Mouse (Mus musculus): ENCODE measurements around the gene Abca8b. TPM values are rescaled to one million over a fixed set of nuclear protein-coding genes. Genes with fewer than 3 reads are reported as not detected.
A peak's percentile ranks its signal among the peaks of the same experiment; 100 is the strongest.

Abca8b gene
- polyA plus RNA-seq, 1 experiment from 2014 or later = 0.32 TPM

- H3K36me3 ChIP-seq (ENCODE audit: control insufficient read depth, insufficient read depth, low read length) = no peaks in the 10 kb centered on the region
- no peaks in the 10 kb centered on the region for H3K9me3 ChIP-seq (ENCODE audit: control insufficient read depth, low read length)
- WGBS = 90% methylated on average over 2 of the region's 2 CpGs
- H3K4me1 ChIP-seq (ENCODE audit: control insufficient read depth, insufficient read depth, low read length) = no peaks in the 10 kb centered on the region
- H3K9ac ChIP-seq (ENCODE audit: low read length) = no peak overlapping the region
- H3K27ac ChIP-seq (ENCODE audit: low read depth, low read length) = no peak overlapping the region
- no peak overlapping the region for H3K4me2 ChIP-seq (ENCODE audit: low read depth)
- DNase-seq (ENCODE audit: low spot score) (no peak), ATAC-seq (ENCODE audit: insufficient read depth, low FRiP score, low TSS enrichment) (no peak)
- H3K27me3 ChIP-seq (ENCODE audit: control insufficient read depth, insufficient read depth, low read length) = no peaks in the 10 kb centered on the region
- no peak overlapping the region for H3K4me3 ChIP-seq (ENCODE audit: low read depth, low read length)
Measured at GRCm38 (mm10) chr11:109907508-109907907, 88.1 kb downstream of the Abca8b start.

GRCm38 (mm10) chr11:109902616-109903598 is 92.7 kb downstream of the Abca8b start:
- H3K4me2 ChIP-seq (ENCODE audit: low read depth) = no peak overlapping the region
- peak; percentile 35 for DNase-seq (ENCODE audit: low spot score)
- H3K9ac ChIP-seq (ENCODE audit: low read length) = no peak overlapping the region
- no peaks in the 10 kb centered on the region for H3K4me1 ChIP-seq (ENCODE audit: control insufficient read depth, insufficient read depth, low read length)
- H3K9me3 ChIP-seq (ENCODE audit: control insufficient read depth, low read length) = no peaks in the 10 kb centered on the region
- no peak overlapping the region for H3K27ac ChIP-seq (ENCODE audit: low read depth, low read length)
- no peak overlapping the region for H3K4me3 ChIP-seq (ENCODE audit: low read depth, low read length)
- no peaks in the 10 kb centered on the region for H3K36me3 ChIP-seq (ENCODE audit: control insufficient read depth, insufficient read depth, low read length)
- H3K27me3 ChIP-seq (ENCODE audit: control insufficient read depth, insufficient read depth, low read length) = no peaks in the 10 kb centered on the region
- ATAC-seq (ENCODE audit: insufficient read depth, low FRiP score, low TSS enrichment) = no peak
- WGBS = 47% methylated on average over 6 of the region's 6 CpGs

- 48% methylated on average over 4 of the region's 4 CpGs for WGBS
- ATAC-seq (ENCODE audit: insufficient read depth, low FRiP score, low TSS enrichment) = no peak
Measured at GRCm38 (mm10) chr11:109900491-109901241, 95.0 kb downstream of the Abca8b start.

GRCm38 (mm10) chr11:109898791-109899467 is 96.7 kb downstream of the Abca8b start:
- Histone ChIP-seq H3K9ac (ENCODE audit: low read length) (no peak overlapping the region), H3K9me3 (ENCODE audit: control insufficient read depth, low read length) (no peaks in the 10 kb centered on the region), H3K36me3 (ENCODE audit: control insufficient read depth, insufficient read depth, low read length) (no peaks in the 10 kb centered on the region), H3K4me1 (ENCODE audit: control insufficient read depth, insufficient read depth, low read length) (no peaks in the 10 kb centered on the region), H3K4me3 (ENCODE audit: low read depth, low read length) (no peak overlapping the region), H3K4me2 (ENCODE audit: low read depth) (no peak overlapping the region), H3K27ac (ENCODE audit: low read depth, low read length) (no peak overlapping the region), H3K27me3 (ENCODE audit: control insufficient read depth, insufficient read depth, low read length) (no peaks in the 10 kb centered on the region)
- DNase-seq (ENCODE audit: low spot score) (no peak), ATAC-seq (ENCODE audit: insufficient read depth, low FRiP score, low TSS enrichment) (no peak)
- 89% methylated on average over 6 of the region's 6 CpGs for WGBS

More at GRCm38 (mm10) chr11:109900491-109901241, 95.0 kb downstream of the Abca8b start:
- Histone ChIP-seq H3K27me3 (ENCODE audit: control insufficient read depth, insufficient read depth, low read length) (no peaks in the 10 kb centered on the region), H3K4me1 (ENCODE audit: control insufficient read depth, insufficient read depth, low read length) (no peaks in the 10 kb centered on the region), H3K4me2 (ENCODE audit: low read depth) (no peak overlapping the region), H3K9me3 (ENCODE audit: control insufficient read depth, low read length) (no peaks in the 10 kb centered on the region), H3K9ac (ENCODE audit: low read length) (no peak overlapping the region), H3K4me3 (ENCODE audit: low read depth, low read length) (no peak overlapping the region), H3K36me3 (ENCODE audit: control insufficient read depth, insufficient read depth, low read length) (no peaks in the 10 kb centered on the region), H3K27ac (ENCODE audit: low read depth, low read length) (no peak overlapping the region)
- DNase-seq (ENCODE audit: low spot score) = no peak

GRCm38 (mm10) chr11:109895952-109896530 is 99.6 kb downstream of the Abca8b start:
- ATAC-seq (ENCODE audit: insufficient read depth, low FRiP score, low TSS enrichment) = no peak
- DNase-seq (ENCODE audit: low spot score) = no peak
- WGBS = 63% methylated on average over 6 of the region's 6 CpGs
- Histone ChIP-seq H3K9ac (ENCODE audit: low read length) (no peak overlapping the region), H3K4me3 (ENCODE audit: low read depth, low read length) (no peak overlapping the region), H3K27ac (ENCODE audit: low read depth, low read length) (no peak overlapping the region), H3K9me3 (ENCODE audit: control insufficient read depth, low read length) (no peaks in the 10 kb centered on the region), H3K36me3 (ENCODE audit: control insufficient read depth, insufficient read depth, low read length) (no peaks in the 10 kb centered on the region), H3K4me1 (ENCODE audit: control insufficient read depth, insufficient read depth, low read length) (no peaks in the 10 kb centered on the region), H3K4me2 (ENCODE audit: low read depth) (no peak overlapping the region), H3K27me3 (ENCODE audit: control insufficient read depth, insufficient read depth, low read length) (no peaks in the 10 kb centered on the region)

GRCm38 (mm10) chr11:109895496-109895895 is 100.1 kb downstream of the Abca8b start:
- no peaks in the 10 kb centered on the region for H3K27me3 ChIP-seq (ENCODE audit: control insufficient read depth, insufficient read depth, low read length)
- H3K36me3 ChIP-seq (ENCODE audit: control insufficient read depth, insufficient read depth, low read length) = no peaks in the 10 kb centered on the region
- no peaks in the 10 kb centered on the region for H3K4me1 ChIP-seq (ENCODE audit: control insufficient read depth, insufficient read depth, low read length)
- no peak for DNase-seq (ENCODE audit: low spot score)
- no peak for ATAC-seq (ENCODE audit: insufficient read depth, low FRiP score, low TSS enrichment)
- WGBS = 73% methylated on average over 4 of the region's 4 CpGs
- no peak overlapping the region for H3K27ac ChIP-seq (ENCODE audit: low read depth, low read length)
- no peak overlapping the region for H3K4me2 ChIP-seq (ENCODE audit: low read depth)
- H3K9ac ChIP-seq (ENCODE audit: low read length) = no peak overlapping the region
- H3K4me3 ChIP-seq (ENCODE audit: low read depth, low read length) = no peak overlapping the region
- H3K9me3 ChIP-seq (ENCODE audit: control insufficient read depth, low read length) = no peaks in the 10 kb centered on the region

- DNase-seq (ENCODE audit: low spot score) = no peak
- whole genome bisulfite sequencing = 81% methylated on average over 3 of the region's 3 CpGs
Measured at GRCm38 (mm10) chr11:109893894-109894804, 101.5 kb downstream of the Abca8b start.

More at GRCm38 (mm10) chr11:109893894-109894804, 101.5 kb downstream of the Abca8b start:
- Histone ChIP-seq H3K36me3 (ENCODE audit: control insufficient read depth, insufficient read depth, low read length) (no peaks in the 10 kb centered on the region), H3K27ac (ENCODE audit: low read depth, low read length) (no peak overlapping the region), H3K4me1 (ENCODE audit: control insufficient read depth, insufficient read depth, low read length) (no peaks in the 10 kb centered on the region), H3K9me3 (ENCODE audit: control insufficient read depth, low read length) (no peaks in the 10 kb centered on the region), H3K4me3 (ENCODE audit: low read depth, low read length) (no peak overlapping the region), H3K27me3 (ENCODE audit: control insufficient read depth, insufficient read depth, low read length) (no peaks in the 10 kb centered on the region), H3K4me2 (ENCODE audit: low read depth) (no peak overlapping the region), H3K9ac (ENCODE audit: low read length) (no peak overlapping the region)
- no peak for ATAC-seq (ENCODE audit: insufficient read depth, low FRiP score, low TSS enrichment)

All from neural tube, embryonic 11.5 days (tissue).